Mouse (Mus musculus) c-Kit-negative CD71-positive TER-119-positive erythroid progenitor cells, embryonic 14.5 days (primary cell): ENCODE measurements around the gene Hint1.

Experiments
- DNase-seq: peaks from one replicate; pipeline ENCODE4 v3.0.0-alpha.2; 2013; ENCODE audit warnings: low read depth, low spot score

The Hint1 gene

DNA sequence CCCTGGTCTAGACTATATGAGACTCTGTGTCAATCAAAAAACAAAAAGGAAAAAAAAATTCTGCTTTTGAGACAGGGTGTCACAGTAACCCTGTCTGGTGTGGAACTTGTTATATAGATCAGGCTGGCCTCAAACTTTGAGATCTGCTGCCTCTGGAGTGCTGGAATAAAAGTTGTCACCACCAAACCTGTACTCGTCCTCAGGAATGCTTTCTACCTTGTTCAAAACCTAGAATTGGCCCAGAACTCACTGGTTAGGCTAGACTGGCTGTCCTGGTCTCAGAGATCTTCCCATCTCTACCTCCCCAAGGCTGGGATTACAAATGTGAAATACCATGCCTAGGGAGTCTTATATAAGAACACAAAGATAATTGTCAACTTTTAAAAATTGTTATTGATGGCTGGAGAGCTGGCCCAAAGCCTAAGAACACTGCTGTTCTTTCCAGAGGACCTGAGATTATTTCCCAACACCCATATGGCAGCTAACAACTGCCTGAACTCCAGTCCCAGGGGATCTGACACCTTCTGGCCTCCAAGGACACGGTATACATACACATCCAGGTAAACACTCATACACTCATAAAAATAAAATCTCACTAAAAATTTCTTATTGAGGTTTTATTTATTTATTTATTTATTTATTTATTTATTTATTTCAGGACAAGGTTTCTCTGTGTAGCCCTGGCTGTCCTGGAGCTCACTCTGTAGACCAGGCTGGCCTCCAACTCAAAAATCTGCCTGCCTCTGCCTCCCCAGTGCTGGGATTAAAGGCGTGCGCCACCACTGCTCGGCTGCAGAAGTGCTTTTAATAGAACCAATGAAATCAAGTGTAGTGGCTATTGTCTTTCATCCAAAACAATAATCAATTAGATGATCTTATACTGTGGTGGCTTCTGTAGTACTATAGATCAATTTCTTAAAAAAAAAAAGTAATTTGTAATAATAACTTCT, 4.4 kb upstream of the Hint1 start:
- DNase-seq: no peak

DNA sequence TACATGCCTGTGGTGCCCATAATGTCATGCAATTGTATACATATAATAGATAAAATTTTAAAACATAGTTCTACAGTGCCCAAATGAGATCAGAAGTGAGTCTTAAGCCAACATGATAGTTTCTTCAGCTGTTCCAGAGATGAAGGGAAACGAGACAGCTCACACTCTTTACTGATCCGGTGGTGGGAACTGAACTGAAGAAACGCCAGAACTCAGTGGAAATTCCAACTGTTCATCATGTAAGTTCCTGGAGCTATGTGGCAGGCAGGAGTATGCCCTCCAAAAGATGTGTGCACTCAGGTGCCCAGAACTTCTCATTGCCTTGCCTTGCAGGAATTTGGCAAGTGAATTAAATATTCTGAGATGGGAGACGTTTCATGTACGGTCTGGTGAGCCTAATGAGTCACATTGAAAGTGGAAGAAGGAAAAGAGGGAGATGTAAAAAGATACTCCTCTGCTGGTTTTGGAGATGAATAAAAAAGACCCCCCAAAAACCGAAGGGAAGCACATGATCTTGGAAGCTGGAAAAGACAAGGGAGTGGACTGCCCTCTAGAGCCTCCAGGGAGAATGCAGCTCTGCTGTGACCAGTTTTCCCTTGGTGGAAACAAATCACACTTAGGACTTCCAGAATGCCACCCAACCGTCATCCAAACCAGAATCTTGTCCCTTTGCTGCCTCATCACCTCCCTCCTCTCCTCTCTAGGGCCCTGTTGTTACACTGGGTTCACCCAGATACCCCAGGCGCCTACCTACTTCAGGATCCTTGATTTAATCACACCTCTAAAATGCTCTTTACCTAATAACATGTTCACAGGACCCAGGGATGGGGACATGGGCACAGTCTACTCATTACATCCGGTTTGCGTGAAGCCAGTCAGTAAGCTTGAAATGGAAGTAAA, 3.3 kb upstream of the Hint1 start:
- DNase-seq: no peak

DNA sequence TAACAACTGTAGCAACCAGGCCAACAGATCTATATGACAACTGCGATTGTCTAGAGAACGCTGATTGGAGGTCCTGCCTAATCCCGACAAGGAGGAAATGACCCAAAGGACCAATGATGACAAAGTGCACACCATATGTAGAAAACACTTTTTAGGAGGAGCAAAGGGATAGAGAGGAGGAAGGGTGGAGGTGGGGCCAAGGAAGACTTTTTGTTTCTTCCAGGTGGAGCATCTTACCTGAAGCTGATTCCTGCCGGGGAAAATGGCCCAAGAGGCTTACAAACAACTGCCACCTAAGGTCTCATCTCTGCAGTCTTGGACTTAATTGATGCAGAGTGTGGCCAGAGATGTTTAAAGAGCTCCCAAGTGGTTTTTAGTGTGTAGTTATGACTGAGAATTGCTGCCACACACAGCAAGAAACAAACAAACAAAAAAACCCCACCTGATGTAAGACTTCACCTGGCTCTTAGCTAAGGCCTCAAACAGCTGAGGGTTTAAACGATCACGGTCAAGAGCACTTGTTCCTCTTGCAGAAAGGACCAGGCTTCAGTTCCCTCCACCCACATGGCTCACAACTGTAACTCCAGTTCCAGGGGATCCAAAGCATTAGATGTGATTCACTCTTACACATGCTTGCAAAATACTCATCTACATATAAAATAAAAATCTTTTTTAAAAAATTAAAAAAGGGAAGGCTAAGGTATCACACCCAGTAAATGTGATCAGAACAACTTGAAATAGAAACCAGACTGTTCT, 675 bp upstream of the Hint1 start:
- no peak for DNase-seq

DNA sequence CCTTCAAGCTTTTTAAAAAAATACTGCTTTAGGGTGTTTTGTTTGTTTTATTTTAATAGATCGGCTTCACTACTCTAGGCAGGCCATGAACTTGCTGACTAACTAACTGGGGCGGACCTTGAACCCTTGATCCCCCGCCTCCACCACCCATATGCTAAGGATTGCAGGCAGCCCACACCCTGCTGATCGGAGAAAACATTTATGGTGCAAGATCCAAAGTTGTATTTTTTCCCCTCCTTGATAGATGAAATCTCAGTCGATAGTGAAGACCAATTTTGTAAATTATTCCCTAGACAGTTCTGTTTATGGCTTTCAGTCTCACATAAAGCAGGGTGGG, 834 bp downstream of the Hint1 start:
- peak; percentile 50 for DNase-seq

DNA sequence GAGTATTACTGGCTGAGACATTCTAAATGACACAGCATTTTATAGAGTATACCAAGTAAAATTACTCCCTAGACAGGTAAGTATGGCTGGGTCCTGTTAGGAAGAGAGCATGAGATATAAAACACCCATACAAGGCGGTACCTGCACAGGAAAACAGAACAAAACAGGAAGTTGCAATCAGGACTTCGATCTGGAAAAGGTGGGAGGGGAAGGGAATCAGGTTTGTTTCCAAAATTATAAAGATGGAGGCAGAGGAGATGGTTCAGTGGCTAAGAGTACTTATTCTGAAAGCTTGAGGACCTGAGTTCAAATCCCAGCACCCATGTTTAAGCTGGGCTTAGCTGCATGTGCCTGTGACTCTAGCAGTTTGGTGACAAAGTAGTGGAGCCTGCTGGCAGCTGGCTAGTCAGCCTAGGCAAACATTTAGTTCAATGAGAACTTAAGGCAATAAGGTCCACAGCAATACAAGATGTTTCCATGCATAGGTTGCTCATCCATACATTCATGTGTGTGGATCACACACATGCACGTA, 1.8 kb downstream of the Hint1 start:
- no peak for DNase-seq

DNA sequence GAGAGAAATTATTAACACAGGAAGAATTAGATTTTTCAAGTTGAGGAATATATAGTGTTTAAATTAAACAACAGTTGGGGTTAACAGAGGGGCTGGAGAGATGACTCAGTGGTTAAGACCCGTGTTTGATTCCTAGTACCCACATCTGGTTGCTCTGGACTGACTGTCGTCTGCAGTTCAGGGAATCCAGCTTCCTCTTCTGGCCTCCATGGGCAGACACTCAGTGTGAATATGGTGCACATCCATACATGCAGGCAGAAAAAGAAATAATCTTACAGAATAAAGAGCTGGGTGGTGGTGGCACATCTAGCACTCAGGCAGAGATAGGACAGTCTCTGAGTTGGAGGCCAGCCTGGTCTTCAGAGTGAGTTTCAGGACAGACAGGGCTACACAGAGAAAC, 2.3 kb downstream of the Hint1 start:
- DNase-seq: no peak

DNA sequence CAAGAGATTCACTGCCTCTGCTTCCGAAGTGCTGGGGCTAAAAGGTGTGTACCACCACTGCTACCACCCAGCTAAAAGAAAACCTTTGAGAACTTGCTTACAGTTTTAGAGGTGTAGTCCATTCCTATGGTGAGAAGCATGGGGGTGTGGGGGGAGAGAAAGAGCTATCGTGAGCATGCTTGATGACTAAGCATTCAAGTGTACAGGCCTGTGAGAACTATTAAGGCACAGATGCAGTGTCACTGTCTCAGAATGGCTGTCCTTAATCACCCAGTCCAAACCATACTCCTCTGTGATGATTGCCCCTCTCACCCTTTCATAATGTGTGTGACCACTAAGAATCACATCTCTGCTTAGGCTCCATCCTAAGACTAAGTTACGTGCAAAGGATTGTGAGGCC, 3.1 kb downstream of the Hint1 start:
- DNase-seq: no peak

DNA sequence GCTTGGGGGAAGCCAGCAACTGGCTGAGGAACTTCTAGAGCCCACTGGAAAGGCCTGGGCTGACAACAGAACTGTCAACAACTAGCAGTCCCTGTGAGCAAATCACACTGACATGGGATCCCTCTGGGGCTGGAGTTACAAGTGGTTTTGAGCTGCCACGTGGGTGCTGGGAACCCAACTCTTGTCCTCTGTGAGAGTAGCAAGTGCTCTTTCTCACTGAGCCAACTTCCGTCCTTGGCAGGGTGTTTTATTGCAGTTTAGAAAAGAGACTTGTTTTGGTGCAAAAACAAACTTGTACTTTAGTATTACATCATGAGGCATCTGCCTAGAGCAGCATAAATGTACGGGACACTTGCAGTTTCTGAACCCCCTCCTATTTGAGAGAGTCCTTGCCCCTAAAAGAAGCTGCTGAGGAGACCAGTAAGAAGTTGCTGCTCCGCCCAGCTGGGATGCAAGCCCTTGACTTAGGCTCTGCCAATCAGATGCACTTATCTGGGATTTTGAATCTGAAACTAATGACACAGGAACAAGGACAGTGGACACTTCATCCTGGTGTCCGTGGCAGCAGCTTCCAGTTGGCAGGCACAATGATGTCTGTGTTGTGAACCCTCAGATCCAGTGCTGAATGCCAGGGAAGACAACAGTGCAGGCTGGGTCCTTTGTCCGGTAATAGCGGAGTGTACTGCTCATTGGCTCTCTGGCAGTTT, 5.8 kb downstream of the Hint1 start:
- no peak for DNase-seq

DNA sequence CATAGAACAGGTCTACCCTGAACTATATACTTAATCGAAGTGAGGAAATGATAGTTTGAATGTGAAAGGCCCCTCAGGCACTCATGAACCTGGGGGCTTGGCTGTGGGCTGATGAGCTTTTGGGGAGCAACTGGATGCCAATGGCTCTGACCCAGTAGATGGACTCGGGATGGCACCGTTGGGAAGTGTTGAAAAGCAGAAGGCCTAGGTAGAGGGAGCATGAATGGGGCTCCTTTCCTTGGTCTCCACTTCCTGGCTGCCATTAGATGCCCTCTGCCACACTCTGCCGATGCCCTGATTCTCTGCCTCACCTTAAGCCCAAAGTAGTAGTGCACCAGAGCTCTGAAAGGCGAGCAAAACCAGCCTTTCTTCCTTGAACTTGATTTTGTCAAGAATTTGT, 9.8 kb downstream of the Hint1 start:
- DNase-seq: no peak

DNA sequence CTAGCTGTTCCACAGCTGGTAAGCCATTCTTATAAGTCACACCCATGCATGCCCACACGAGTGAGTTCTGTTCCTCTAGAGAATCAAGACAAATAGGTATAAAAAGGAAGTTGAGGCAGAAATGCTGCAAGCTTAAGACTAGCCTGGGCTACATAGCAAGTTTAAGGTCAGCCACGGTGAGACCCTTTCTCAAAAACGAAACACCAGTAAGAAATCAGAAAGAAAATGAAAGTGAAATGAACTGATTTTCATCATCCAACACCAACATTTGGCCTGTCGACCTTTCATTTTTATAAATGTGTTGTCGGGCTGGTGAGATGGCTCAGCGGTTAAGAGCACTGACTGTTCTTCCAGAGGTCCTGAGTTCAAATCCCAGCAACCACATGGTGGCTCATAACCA, 12.7 kb downstream of the Hint1 start:
- DNase-seq: no peak

DNA sequence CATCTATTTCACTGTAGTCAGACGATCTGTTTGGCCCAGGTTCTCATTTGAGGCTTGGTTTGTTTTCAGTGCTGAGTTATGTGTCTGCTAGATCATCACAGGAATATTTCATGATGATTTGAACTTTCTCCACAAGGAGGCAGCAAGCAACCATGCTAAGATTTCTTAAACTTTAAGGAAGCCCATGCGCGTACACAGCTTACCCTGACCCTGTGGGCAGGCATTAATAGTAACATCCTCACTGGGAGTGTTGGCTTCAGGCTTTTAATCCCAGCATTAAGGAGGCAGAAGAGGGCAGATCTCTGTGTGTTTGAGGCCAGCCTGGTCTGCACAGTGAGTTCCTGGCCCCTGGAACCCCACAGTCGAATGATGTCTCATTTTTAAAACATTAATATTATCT, 13.3 kb downstream of the Hint1 start:
- no peak for DNase-seq

DNA sequence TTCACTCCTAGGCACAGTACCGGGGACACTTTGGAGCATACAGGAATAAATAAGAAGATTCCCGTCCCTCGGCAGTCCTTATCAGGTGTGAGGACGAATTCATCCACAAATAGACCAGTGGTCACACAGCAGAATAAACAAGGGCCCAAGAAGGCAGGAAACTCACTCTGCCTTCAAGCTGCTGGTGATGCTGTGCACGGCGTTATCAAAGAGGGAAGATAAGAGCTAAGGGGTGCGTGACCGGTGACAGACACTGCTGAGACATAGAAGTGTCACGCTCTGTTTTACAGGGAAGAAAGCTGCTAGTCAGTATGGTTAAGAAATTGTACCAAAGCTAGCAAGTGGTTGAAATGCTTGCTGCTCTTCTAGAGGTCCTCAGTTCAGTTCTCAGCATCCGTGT, 13.7 kb downstream of the Hint1 start:
- no peak for DNase-seq

DNA sequence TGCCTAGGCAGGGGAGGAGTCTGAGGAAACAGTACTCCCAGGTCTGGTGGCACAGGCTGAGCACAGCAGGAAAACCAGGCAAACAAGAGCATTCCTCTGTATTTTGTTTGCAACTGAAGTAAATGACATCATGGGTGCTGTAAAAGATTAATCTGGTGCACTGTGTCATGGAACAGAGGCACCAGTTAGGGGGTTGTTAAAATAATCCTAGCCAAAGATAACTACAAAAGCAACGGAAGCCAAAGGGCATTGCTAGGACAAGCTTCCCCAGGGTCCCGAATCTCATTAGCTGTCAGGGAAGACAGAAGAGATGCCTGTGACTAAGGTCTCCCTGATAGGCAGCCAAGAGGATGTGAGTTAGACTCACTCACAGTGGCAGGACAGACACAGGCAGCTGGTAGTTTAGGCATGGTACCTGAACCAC, 14.9 kb downstream of the Hint1 start:
- no peak for DNase-seq

DNA sequence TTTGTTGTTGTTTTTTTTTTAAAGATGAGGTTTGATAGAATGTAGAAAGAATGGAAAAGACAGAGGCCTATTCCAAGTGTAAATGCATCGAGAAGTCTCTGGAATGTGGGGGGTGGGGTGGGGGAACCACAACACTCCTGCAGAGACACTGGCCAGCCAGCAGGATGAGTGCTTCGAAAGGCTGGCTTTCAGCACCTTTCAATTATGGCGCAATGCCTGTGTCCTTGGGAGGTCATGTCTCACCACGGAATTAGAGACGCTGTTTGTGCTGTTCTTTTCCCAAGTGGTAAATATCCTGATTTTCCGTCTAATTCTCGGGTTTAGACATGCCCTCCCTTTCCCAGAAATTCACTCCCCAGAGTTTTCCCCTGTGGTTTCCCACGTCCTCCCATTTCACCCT, 16.5 kb downstream of the Hint1 start:
- no peak for DNase-seq

DNA sequence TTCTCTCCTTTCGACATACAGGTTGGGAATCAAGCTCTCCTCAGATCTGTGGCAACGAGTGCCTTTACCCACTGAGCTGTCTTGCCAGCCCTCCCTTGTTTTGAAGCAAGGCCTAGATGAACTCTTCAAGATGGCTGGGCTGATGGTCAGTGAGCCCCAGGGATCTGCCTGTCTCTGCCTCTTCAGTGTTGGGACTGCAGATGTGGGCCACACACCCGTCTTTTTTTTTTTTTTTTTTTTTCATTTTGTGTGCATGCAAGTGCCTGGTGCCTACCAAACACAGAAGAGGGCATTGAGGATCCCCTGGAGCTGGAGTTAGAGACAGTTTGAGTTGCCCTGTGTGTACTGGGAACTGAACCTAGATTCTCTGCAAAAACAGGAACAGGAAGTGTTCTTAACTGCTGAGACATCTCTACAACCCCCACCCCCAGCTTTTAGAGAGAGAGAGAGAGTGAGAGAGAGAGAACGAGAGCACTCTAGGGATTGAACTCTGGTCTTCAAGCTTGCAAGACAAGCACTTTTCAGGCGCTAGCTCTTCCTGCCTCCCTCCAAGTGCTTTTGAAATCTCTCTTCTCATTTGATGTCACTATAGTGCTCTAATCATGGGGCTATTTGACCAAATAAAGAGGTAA, 18.1 kb downstream of the Hint1 start:
- no peak for DNase-seq

DNA sequence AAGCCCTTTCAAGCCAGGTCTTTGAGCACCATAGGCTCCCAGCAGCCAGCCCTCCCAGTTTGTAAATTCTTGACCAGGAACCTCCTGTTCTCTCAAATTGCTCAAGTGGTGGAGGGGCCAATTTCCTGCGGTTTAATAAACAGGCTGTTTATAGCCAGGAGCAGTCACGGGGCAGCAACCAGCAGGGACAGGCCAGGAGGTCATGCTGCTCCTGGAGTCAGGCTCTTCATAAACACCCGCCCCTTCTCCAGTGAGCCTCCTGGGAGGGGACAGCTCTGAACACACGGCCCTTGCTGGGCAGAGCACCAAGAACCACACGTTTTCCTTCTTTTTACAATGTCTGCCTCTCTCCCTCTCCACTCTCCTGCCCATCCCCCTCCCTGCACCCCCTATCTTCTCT, 18.8 kb downstream of the Hint1 start:
- no peak for DNase-seq

DNA sequence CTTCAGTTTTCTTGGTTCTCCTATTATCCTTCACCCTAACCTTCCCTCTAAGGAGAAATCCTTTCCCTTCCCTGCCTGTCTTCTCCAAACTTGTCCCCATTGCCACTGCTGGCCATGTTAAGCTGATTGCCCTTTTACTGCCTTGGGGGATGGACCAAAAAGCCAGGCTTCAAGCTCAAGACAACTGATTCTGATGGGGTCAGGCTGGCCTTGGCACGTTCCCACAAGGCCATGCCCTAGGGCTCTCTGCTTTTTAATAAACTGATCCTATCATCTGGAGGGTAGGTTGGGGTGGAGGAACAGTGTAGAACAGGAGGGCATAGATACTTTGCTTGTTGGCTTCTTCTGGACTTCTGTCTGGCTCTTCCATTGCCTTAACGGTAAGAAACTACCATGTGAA, 19.2 kb downstream of the Hint1 start:
- no peak for DNase-seq

DNA sequence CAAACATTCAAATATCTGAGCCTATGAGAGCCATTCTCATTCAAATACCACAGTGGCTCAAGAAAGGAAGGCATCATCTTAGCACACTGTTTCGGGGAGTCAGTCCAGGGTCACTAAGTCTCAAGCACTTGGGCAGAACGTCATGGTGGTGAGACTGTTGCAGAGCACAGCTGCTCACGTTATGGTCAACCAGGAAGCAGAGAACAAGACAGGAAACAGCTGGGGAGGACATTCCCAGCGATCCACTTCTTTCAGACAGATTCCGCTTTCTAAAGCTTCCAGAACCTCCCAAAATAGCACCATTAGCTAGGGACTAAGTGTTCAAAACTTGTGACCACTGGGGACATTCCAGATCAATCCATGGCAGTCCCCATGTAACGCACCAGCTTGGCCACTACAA, 21.7 kb downstream of the Hint1 start:
- DNase-seq: no peak

DNA sequence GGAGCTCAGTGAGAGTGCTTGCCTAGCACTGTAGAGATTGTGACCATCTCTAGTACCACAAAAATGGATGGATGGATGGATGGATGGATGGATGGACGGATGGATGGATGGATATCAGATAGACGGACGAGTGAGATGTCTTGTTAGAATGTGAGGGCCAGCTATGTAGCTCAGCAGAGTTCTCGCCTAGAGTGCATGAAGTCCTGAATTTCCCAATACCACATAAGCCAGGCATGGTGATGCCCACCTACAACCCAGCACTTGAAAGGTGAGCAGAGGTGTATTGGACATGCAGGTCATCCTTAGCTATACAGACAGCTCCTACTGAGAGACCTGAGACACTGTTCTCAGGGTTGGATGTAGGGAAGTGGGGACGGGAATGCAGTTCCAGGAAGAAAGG, 25.2 kb downstream of the Hint1 start:
- DNase-seq: no peak

DNA sequence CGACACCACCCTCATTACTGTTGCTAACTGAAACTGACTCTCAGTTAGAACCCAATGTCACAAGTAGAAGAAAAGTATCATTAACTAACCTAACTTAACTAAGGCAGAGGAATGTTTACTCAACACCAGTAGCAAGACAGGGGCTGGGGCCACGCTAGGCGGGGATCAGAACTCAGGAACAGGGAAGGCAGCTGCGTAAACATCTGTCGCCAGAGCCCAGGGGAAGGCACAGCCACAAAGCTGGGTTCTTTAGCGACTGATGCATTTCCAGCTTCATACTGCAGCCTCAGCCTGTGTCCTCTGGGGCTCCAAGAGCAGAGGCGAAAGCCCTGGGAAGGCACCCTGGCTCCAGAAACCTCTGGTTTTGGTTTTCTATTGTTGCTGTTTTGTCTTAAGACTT, 25.9 kb downstream of the Hint1 start:
- no peak for DNase-seq

DNA sequence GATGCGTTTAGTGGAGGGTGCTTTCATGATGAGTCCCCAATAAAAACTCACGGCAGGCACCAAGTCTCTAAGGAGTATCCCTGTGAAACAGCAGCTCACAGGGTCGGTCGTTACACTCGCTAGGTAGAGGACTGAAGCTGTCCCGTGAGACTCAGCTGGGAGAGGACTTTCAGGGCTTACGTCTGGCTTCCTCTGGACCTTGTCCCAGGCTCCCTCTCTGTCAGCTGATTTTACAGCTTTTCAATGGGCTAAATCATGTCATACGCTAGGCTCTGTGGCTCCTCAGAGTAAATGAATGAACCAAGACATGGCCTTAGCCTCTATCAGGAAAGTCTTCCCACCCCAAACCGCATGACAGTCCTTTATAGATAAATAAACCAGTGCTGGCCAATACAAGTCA, 28.4 kb downstream of the Hint1 start:
- no peak for DNase-seq
